Comparison of ENCODE assay signal across 9 mouse cellular contexts in genomic region chr11:118043293-118043907, GRCm38 (mm10). TPM values are rescaled to one million over a fixed set of nuclear protein-coding genes. Genes with fewer than 3 reads are reported as not detected.
DNase-seq lines count a peak whose midpoint lies in the region; ATAC-seq and TF ChIP-seq lines count a peak whose summit lies in the region.
"Had no signal": no experiment of that assay in that cellular context is flagged by ENCODE, and none has a peak within 500 bp of the region (broad histone marks: within the 10 kb centered on the region; RNA-seq: fewer than 3 reads in every experiment).

No protein-coding gene starts in this region.

- no peak overlapping the region for H3K4me2 ChIP-seq in intestine, postnatal 0 days (replicated peaks; ENCODE audit: low read depth)

- no peak overlapping the region for H3K27ac ChIP-seq in intestine, postnatal 0 days (ENCODE audit: low read depth, low read length)
- H3K27ac ChIP-seq: liver, embryonic 14.5 days had no signal

- no peak overlapping the region for H3K4me3 ChIP-seq in intestine, postnatal 0 days (ENCODE audit: low read depth, low read length)

- TF ChIP-seq CTCF in intestine, postnatal 0 days (IDR thresholded peaks at IDR 0.05; ENCODE audit: low read depth) = peak; percentile 31

- DNase-seq in adrenal gland, postnatal 10 days = peak; percentile 78
- no peak for DNase-seq in adrenal gland, adult 8-10 months
- peak; percentile 40 for DNase-seq in ZHBTc4 (ENCODE audit: low read depth, low spot score)
- DNase-seq in frontal cortex, postnatal 14 days (ENCODE audit: low spot score in 2 of 2) = peak; percentile 31 to 37
- DNase-seq in left cerebral cortex, postnatal 10 days (ENCODE audit: extremely low spot score in 1 of 2, low spot score in 2 of 2) = peak; percentile 38 to 82
- DNase-seq in retina, postnatal 1 day = peak; percentile 91
- DNase-seq in urinary bladder, postnatal 25 days (ENCODE audit: low spot score) = no peak

- H3K9me3 ChIP-seq in intestine, postnatal 0 days (ENCODE audit: control insufficient read depth) = no peaks in the 10 kb centered on the region

- no peak for ATAC-seq in intestine, postnatal 0 days

- no peaks in the 10 kb centered on the region for H3K36me3 ChIP-seq in intestine, postnatal 0 days (ENCODE audit: control insufficient read depth, insufficient read depth)

- no peaks in the 10 kb centered on the region for H3K4me1 ChIP-seq in intestine, postnatal 0 days (replicated peaks; ENCODE audit: control insufficient read depth, insufficient read depth, low read length)

- WGBS in intestine, postnatal 0 days = 55% methylated on average over 14 of the region's 14 CpGs

- H3K9ac ChIP-seq in intestine, postnatal 0 days (ENCODE audit: low read depth, low read length) = no peak overlapping the region
- H3K9ac ChIP-seq: liver, embryonic 14.5 days had no signal

- intact Hi-C loops in left cerebral cortex, postnatal 10 days (cut with DNase I) = no loop called here

- no peaks in the 10 kb centered on the region for H3K27me3 ChIP-seq in intestine, postnatal 0 days (replicated peaks; ENCODE audit: control insufficient read depth, insufficient read depth, low read length)

RNA-seq across cellular contexts. Expression of gene Pgs1, which starts 57.3 kb away (rescaled TPM):
- total RNA-seq in adrenal gland, postnatal 10 days (2021) = 10 to 100 TPM; 30.9 to 31.0 TPM
- total RNA-seq in adrenal gland, adult 8-10 months (2022) = 10 to 100 TPM; 52.7 to 76.9 (median 68.2) TPM
- polyA plus RNA-seq in intestine, postnatal 0 days (2015; fragmentation: Nextera tagmentation; extraction: Ambion mirVana) = 23.1 and 24.0 TPM in 2 replicates
- 10 to 100 TPM; 58.6 to 62.3 TPM for total RNA-seq in left cerebral cortex, postnatal 10 days (2021)

Comparison
In these comparisons a context has a peak if more than half of its experiments do, and no peak if none do; other contexts are left out.
1. DNase-seq: peak in adrenal gland, postnatal 10 days (single experiment), ZHBTc4 (single experiment), frontal cortex, postnatal 14 days (2 of 2), left cerebral cortex, postnatal 10 days (2 of 2) and retina, postnatal 1 day (single experiment); none in adrenal gland, adult 8-10 months (single experiment) and urinary bladder, postnatal 25 days (single experiment).